Mouse (Mus musculus): ENCODE data around the gene Tomt. TPM values are rescaled to one million over a fixed set of nuclear protein-coding genes. Genes with fewer than 3 reads are reported as not detected.
A peak's percentile ranks its signal among the peaks of the same experiment; 100 is the strongest.

Gene Tomt
- polyA plus RNA-seq, 1 experiment from 2014 or later = 0.31 TPM

GRCm38 (mm10) chr7:101911982-101912381 lies 5.8 kb upstream of the Tomt start:
- Histone ChIP-seq H3K9ac (ENCODE audit: low read depth, low read length) (no peak overlapping the region), H3K4me2 (ENCODE audit: low read depth, low read length) (no peak overlapping the region), H3K27me3 (ENCODE audit: control insufficient read depth, insufficient read depth, low read depth, low read length) (no peaks in the 10 kb centered on the region), H3K27ac (ENCODE audit: low read length) (no peak overlapping the region), H3K4me1 (ENCODE audit: control insufficient read depth, low read depth, low read length) (peaks cover 19% of the 10 kb centered on the region), H3K4me3 (ENCODE audit: low read depth, low read length) (no peak overlapping the region), H3K9me3 (replicated peaks; ENCODE audit: control insufficient read depth, low read length) (no peaks in the 10 kb centered on the region), H3K36me3 (ENCODE audit: control insufficient read depth, insufficient read depth) (peaks cover 27% of the 10 kb centered on the region)
- WGBS (ENCODE audit: insufficient replicate concordance) = 68% methylated on average over 3 of the region's 3 CpGs
- ATAC-seq (ENCODE audit: low read depth) = no peak

DNA sequence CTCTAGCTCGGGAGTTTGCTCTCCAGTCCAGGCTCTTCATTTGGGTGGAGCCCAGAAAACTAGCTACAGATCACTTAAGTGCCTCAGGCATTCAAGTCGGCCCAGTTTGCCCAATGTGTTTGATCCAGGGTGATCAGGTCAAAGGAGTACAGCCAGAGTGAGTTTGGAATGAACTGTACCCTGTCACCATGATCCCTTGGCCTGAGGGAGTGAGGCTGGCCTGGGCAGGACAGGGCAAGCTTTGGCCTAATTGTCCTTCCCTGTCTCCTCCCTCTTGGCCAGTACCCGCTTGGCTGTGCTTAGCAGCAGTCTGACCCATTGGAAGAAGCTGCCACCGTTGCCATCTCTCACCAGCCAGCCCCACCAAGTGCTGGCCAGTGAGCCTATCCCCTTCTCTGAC lies 4.0 kb upstream of the Tomt start:
- ATAC-seq (ENCODE audit: low read depth) = no peak
- Histone ChIP-seq H3K27ac (ENCODE audit: low read length) (no peak overlapping the region), H3K4me1 (ENCODE audit: control insufficient read depth, low read depth, low read length) (peaks cover 25% of the 10 kb centered on the region), H3K4me2 (ENCODE audit: low read depth, low read length) (no peak overlapping the region), H3K9me3 (replicated peaks; ENCODE audit: control insufficient read depth, low read length) (no peaks in the 10 kb centered on the region), H3K27me3 (ENCODE audit: control insufficient read depth, insufficient read depth, low read depth, low read length) (no peaks in the 10 kb centered on the region), H3K4me3 (ENCODE audit: low read depth, low read length) (no peak overlapping the region), H3K36me3 (ENCODE audit: control insufficient read depth, insufficient read depth) (peaks cover 27% of the 10 kb centered on the region), H3K9ac (ENCODE audit: low read depth, low read length) (no peak overlapping the region)
- WGBS (ENCODE audit: insufficient replicate concordance) = 73% methylated on average over 4 of the region's 4 CpGs

GRCm38 (mm10) chr7:101908367-101908766 lies 2.2 kb upstream of the Tomt start:
- 29% methylated on average over 4 of the region's 4 CpGs for WGBS (ENCODE audit: insufficient replicate concordance)
- H3K27me3 ChIP-seq (ENCODE audit: control insufficient read depth, insufficient read depth, low read depth, low read length) = no peaks in the 10 kb centered on the region
- no peak for ATAC-seq (ENCODE audit: low read depth)
- peak overlapping the region; percentile 60; the same call in 1 of the 2 replicates for H3K4me2 ChIP-seq (ENCODE audit: low read depth, low read length)
- H3K4me3 ChIP-seq (ENCODE audit: low read depth, low read length) = 0 out of 2 replicates have a peak overlapping the region, but pooled peaks have one; percentile 6
- peak overlapping the region; percentile 13 for H3K27ac ChIP-seq (ENCODE audit: low read length)
- peaks cover 24% of the 10 kb centered on the region for H3K36me3 ChIP-seq (ENCODE audit: control insufficient read depth, insufficient read depth)
- peaks cover 28% of the 10 kb centered on the region for H3K4me1 ChIP-seq (ENCODE audit: control insufficient read depth, low read depth, low read length)
- H3K9ac ChIP-seq (ENCODE audit: low read depth, low read length) = peak overlapping the region; percentile 23; the same call in 1 of the 2 replicates
- no peaks in the 10 kb centered on the region for H3K9me3 ChIP-seq (replicated peaks; ENCODE audit: control insufficient read depth, low read length)

- Histone ChIP-seq H3K27me3 (ENCODE audit: control insufficient read depth, insufficient read depth, low read depth, low read length) (no peaks in the 10 kb centered on the region), H3K4me1 (ENCODE audit: control insufficient read depth, low read depth, low read length) (peaks cover 28% of the 10 kb centered on the region), H3K27ac (ENCODE audit: low read length) (peak overlapping the region; percentile 97), H3K36me3 (ENCODE audit: control insufficient read depth, insufficient read depth) (peaks cover 8% of the 10 kb centered on the region), H3K4me2 (ENCODE audit: low read depth, low read length) (peak overlapping the region; percentile 60), H3K9ac (ENCODE audit: low read depth, low read length) (peak overlapping the region; percentile 92), H3K9me3 (replicated peaks; ENCODE audit: control insufficient read depth, low read length) (no peaks in the 10 kb centered on the region), H3K4me3 (ENCODE audit: low read depth, low read length) (peak overlapping the region; percentile 92)
- ATAC-seq (ENCODE audit: low read depth) = no peak
- WGBS (ENCODE audit: insufficient replicate concordance) = 25% methylated on average over 8 of the region's 8 CpGs
Measured at GRCm38 (mm10) chr7:101906696-101907095, 537 bp upstream of the Tomt start.

- H3K4me1 ChIP-seq (ENCODE audit: control insufficient read depth, low read depth, low read length) = peaks cover 28% of the 10 kb centered on the region
- WGBS (ENCODE audit: insufficient replicate concordance) = under 1% methylated on average over 61 of the region's 61 CpGs
- peak; percentile 97 for ATAC-seq (ENCODE audit: low read depth)
- peak within 1 kb of the TSS; percentile 83 for H3K4me2 ChIP-seq (ENCODE audit: low read depth, low read length)
- peak within 1 kb of the TSS; percentile 97 for H3K27ac ChIP-seq (ENCODE audit: low read length)
- H3K9me3 ChIP-seq (replicated peaks; ENCODE audit: control insufficient read depth, low read length) = no peaks in the 10 kb centered on the region
- peak within 1 kb of the TSS; percentile 92 for H3K9ac ChIP-seq (ENCODE audit: low read depth, low read length)
- peak within 1 kb of the TSS; percentile 92 for H3K4me3 ChIP-seq (ENCODE audit: low read depth, low read length)
- no peaks in the 10 kb centered on the region for H3K27me3 ChIP-seq (ENCODE audit: control insufficient read depth, insufficient read depth, low read depth, low read length)
- peaks cover 8% of the 10 kb centered on the region for H3K36me3 ChIP-seq (ENCODE audit: control insufficient read depth, insufficient read depth)
Measured at GRCm38 (mm10) chr7:101905561-101906286, 435 bp downstream of the Tomt start, which contains the start of gene Lamtor1. Gene Lamtor1 (plus strand): TSS chr7:101905904.

GRCm38 (mm10) chr7:101902846-101903245 lies 3.3 kb downstream of the Tomt start:
- H3K4me2 ChIP-seq (ENCODE audit: low read depth, low read length) = no peak overlapping the region
- H3K36me3 ChIP-seq (ENCODE audit: control insufficient read depth, insufficient read depth) = no peaks in the 10 kb centered on the region
- H3K4me1 ChIP-seq (ENCODE audit: control insufficient read depth, low read depth, low read length) = peaks cover 17% of the 10 kb centered on the region
- ATAC-seq (ENCODE audit: low read depth) = no peak
- H3K27me3 ChIP-seq (ENCODE audit: control insufficient read depth, insufficient read depth, low read depth, low read length) = no peaks in the 10 kb centered on the region
- H3K27ac ChIP-seq (ENCODE audit: low read length) = no peak overlapping the region
- H3K9me3 ChIP-seq (replicated peaks; ENCODE audit: control insufficient read depth, low read length) = no peaks in the 10 kb centered on the region
- no peak overlapping the region for H3K4me3 ChIP-seq (ENCODE audit: low read depth, low read length)
- no peak overlapping the region for H3K9ac ChIP-seq (ENCODE audit: low read depth, low read length)

GRCm38 (mm10) chr7:101901969-101902368 lies 4.2 kb downstream of the Tomt start:
- Histone ChIP-seq H3K9me3 (replicated peaks; ENCODE audit: control insufficient read depth, low read length) (no peaks in the 10 kb centered on the region), H3K4me3 (ENCODE audit: low read depth, low read length) (no peak overlapping the region), H3K9ac (ENCODE audit: low read depth, low read length) (no peak overlapping the region), H3K4me1 (ENCODE audit: control insufficient read depth, low read depth, low read length) (peaks cover 15% of the 10 kb centered on the region), H3K36me3 (ENCODE audit: control insufficient read depth, insufficient read depth) (no peaks in the 10 kb centered on the region), H3K27ac (ENCODE audit: low read length) (no peak overlapping the region), H3K4me2 (ENCODE audit: low read depth, low read length) (no peak overlapping the region), H3K27me3 (ENCODE audit: control insufficient read depth, insufficient read depth, low read depth, low read length) (no peaks in the 10 kb centered on the region)
- 81% methylated on average over 10 of the region's 10 CpGs for WGBS (ENCODE audit: insufficient replicate concordance)
- ATAC-seq (ENCODE audit: low read depth) = no peak

DNA sequence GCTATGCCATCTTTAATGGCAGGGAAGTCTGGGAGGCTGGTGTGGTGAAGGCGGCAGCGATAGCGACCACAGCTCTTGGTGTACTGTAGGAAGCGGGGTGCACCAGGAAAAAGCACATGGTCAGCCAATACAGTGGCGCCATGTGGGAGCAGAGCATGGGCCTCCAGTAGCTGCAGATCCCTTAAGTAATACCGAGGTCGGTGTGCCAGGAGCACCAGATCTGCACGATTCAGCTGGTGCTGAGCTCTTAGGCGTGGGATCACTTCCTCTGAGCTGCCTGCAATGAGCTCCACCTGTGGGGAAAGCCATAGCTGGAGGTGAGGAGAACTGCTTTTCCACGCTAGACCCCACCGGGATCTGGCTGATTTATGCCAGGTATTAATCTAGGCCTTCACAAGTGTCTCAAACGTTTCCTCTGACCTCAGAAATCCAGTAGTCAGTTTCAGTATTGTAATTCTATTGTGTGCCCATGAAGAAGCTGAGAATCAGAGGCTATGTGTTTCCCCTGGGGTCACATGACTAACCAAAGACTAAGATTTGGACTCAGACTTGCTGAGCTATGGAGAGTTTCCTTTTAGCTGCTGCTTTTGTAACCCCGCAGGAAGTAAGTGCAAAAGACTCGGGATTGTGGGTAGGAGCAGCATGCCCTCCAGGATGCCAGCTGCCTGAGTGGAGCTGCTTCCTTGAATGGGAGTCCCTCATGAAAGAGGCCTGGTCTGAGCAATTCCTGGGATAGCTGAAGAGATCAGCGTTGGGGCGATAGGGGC lies 5.6 kb downstream of the Tomt start:
- Histone ChIP-seq H3K4me3 (ENCODE audit: low read depth, low read length) (no peak overlapping the region), H3K36me3 (ENCODE audit: control insufficient read depth, insufficient read depth) (no peaks in the 10 kb centered on the region), H3K27me3 (ENCODE audit: control insufficient read depth, insufficient read depth, low read depth, low read length) (no peaks in the 10 kb centered on the region), H3K4me2 (ENCODE audit: low read depth, low read length) (no peak overlapping the region), H3K4me1 (ENCODE audit: control insufficient read depth, low read depth, low read length) (peaks cover 12% of the 10 kb centered on the region), H3K9ac (ENCODE audit: low read depth, low read length) (no peak overlapping the region), H3K9me3 (replicated peaks; ENCODE audit: control insufficient read depth, low read length) (no peaks in the 10 kb centered on the region), H3K27ac (ENCODE audit: low read length) (no peak overlapping the region)
- ATAC-seq (ENCODE audit: low read depth) = no peak
- WGBS (ENCODE audit: insufficient replicate concordance) = 78% methylated on average over 16 of the region's 16 CpGs

All from liver, embryonic 16.5 days (tissue).